Mouse (Mus musculus) ES-Bruce4 (cell line): ENCODE measurements around the gene Rap1gap2.

Source experiments
- CTCF ChIP-seq: IDR thresholded peaks from one replicate; pipeline ENCODE4 v1.8.1; 2011; ENCODE audit warnings: low read depth, low read length
- EP300 ChIP-seq: IDR thresholded peaks from 2 replicates; pipeline ENCODE4 v1.6.1; 2011; ENCODE audit warnings: low read depth, low read length; ENCODE audit not compliant: insufficient read depth
- POLR2A ChIP-seq: IDR thresholded peaks from one replicate; pipeline ENCODE4 v1.8.1; 2011; ENCODE audit warnings: low read length; ENCODE audit not compliant: insufficient read depth

DNA sequence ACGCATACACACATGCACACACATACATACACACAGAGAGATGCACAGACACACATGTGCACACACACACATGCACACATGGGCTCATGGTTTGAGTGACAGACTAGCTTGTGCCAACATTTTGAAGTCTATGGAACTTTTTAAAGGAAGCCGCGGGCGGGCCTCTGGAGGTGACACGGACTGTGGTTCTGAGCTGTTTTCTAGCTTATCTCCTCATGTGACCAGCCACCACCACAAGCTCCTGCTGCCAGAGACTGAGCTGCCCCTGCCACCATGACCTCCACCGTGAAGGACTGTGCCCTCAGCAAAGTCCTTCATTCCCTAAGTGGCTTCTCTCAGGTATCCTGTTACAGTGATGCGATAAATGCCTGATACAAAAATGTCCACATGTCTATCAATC is 76.3 kb downstream of the Rap1gap2 start:
- no peak for TF ChIP-seq CTCF
- no peak for TF ChIP-seq EP300
- no peak for TF ChIP-seq POLR2A
